Mouse (Mus musculus) spleen, adult 2 months (tissue): ENCODE measurements around the gene Fam160b1. TPM values are rescaled to one million over a fixed set of nuclear protein-coding genes. Genes with fewer than 3 reads are reported as not detected.

Source experiments
- DNase-seq, 2 experiments: peaks; one replicate each; pipeline versions ENCODE4 v3.0.0 to v3.0.0-alpha.2; 2012 to 2021; ENCODE audit warnings: low spot score in 2 of 2, low read depth in 1 of 2
- H3K27ac ChIP-seq: fragments of 200-500 bp; 2 replicates; pipeline ENCODE4 v1.5.1; 2012; ENCODE audit warnings: low read length, inconsistent platforms; ENCODE audit not compliant: insufficient read depth
- H3K27me3 ChIP-seq: fragments of 200-500 bp; 2 replicates; pipeline ENCODE4 v1.6.1; 2012; ENCODE audit warnings: mild to moderate bottlenecking, moderate library complexity, low read length, inconsistent platforms; ENCODE audit not compliant: control insufficient read depth, insufficient read depth
- H3K36me3 ChIP-seq: fragments of 200-500 bp; 2 replicates; pipeline ENCODE4 v1.6.1; 2012; ENCODE audit warnings: mild to moderate bottlenecking, low read length, inconsistent platforms; ENCODE audit not compliant: control insufficient read depth, insufficient read depth
- H3K4me1 ChIP-seq: fragments of 200-500 bp; 2 replicates; pipeline ENCODE4 v1.6.1; 2011; ENCODE audit warnings: inconsistent platforms; ENCODE audit not compliant: control insufficient read depth, insufficient read depth, insufficient read length
- H3K4me3 ChIP-seq: fragments of 200-500 bp; 2 replicates; pipeline ENCODE4 v1.5.1; 2011; ENCODE audit warnings: mild to moderate bottlenecking, inconsistent platforms; ENCODE audit not compliant: insufficient read depth, insufficient read length; ENCODE audit errors: extremely low read depth
- CTCF ChIP-seq: fragments of 200-500 bp; IDR thresholded peaks from 2 replicates; pipeline ENCODE4 v1.5.1; 2011; ENCODE audit warnings: mild to moderate bottlenecking, inconsistent platforms; ENCODE audit not compliant: insufficient read depth, insufficient read length, insufficient replicate concordance; ENCODE audit errors: extremely low read depth
- POLR2A ChIP-seq: fragments of 200-500 bp; IDR thresholded peaks from 2 replicates; pipeline ENCODE4 v1.6.1; 2011; ENCODE audit warnings: low read depth, low read length, inconsistent platforms
- WGBS: fragments of 180-500 bp; shearing (Covaris S2); methylation state at CpG from one replicate; pipeline ENCODE4 v1.1.7; 2018; 5-methylcytosine and 5-hydroxymethylcytosine counted together
- polyA plus RNA-seq: library from polyadenylated mRNA; depleted of rRNA; stranded (reverse); fragments of >200 nt; gene quantifications from 2 replicates; pipeline ENCODE4 v1.2.3, GENCODE M21; 2012

The Fam160b1 gene
- polyA plus RNA-seq, 1 experiment: 7.9 TPM

- 44% methylated on average over 12 of the region's 12 CpGs for WGBS
- DNase-seq: peak; percentile 19 to 31
- no peak overlapping the region for H3K4me3 ChIP-seq
- no peaks in the 10 kb centered on the region for H3K4me1 ChIP-seq
- no peaks in the 10 kb centered on the region for H3K27me3 ChIP-seq
- TF ChIP-seq POLR2A: no peak
- TF ChIP-seq CTCF: no peak
- no peaks in the 10 kb centered on the region for H3K36me3 ChIP-seq
- H3K27ac ChIP-seq: no peak overlapping the region
Measured at GRCm38 (mm10) chr19:57328792-57329191, 31.7 kb upstream of the Fam160b1 start.

GRCm38 (mm10) chr19:57330309-57330708, 30.2 kb upstream of the Fam160b1 start:
- TF ChIP-seq CTCF (no peak), POLR2A (no peak)
- no peak overlapping the region for H3K4me3 ChIP-seq
- H3K4me1 ChIP-seq: no peaks in the 10 kb centered on the region
- WGBS: 77% methylated on average over 11 of the region's 11 CpGs
- no peaks in the 10 kb centered on the region for H3K27me3 ChIP-seq
- DNase-seq: no peak
- no peak overlapping the region for H3K27ac ChIP-seq
- no peaks in the 10 kb centered on the region for H3K36me3 ChIP-seq

GRCm38 (mm10) chr19:57331237-57331636, 29.2 kb upstream of the Fam160b1 start:
- WGBS: 81% methylated on average over 6 of the region's 6 CpGs
- H3K27ac ChIP-seq: no peak overlapping the region
- DNase-seq: no peak
- H3K4me3 ChIP-seq: no peak overlapping the region
- no peak for TF ChIP-seq CTCF
- no peak for TF ChIP-seq POLR2A
- no peaks in the 10 kb centered on the region for H3K27me3 ChIP-seq
- no peaks in the 10 kb centered on the region for H3K36me3 ChIP-seq
- H3K4me1 ChIP-seq: no peaks in the 10 kb centered on the region

GRCm38 (mm10) chr19:57333356-57333755, 27.1 kb upstream of the Fam160b1 start:
- H3K27me3 ChIP-seq: no peaks in the 10 kb centered on the region
- TF ChIP-seq POLR2A: no peak
- TF ChIP-seq CTCF: no peak
- 89% methylated on average over 4 of the region's 4 CpGs for WGBS
- no peaks in the 10 kb centered on the region for H3K36me3 ChIP-seq
- H3K27ac ChIP-seq: no peak overlapping the region
- H3K4me3 ChIP-seq: no peak overlapping the region
- no peaks in the 10 kb centered on the region for H3K4me1 ChIP-seq
- DNase-seq: no peak

- TF ChIP-seq POLR2A: no peak
- TF ChIP-seq CTCF: no peak
- WGBS: 96% methylated on average over 8 of the region's 8 CpGs
- H3K27ac ChIP-seq: no peak overlapping the region
- H3K27me3 ChIP-seq: no peaks in the 10 kb centered on the region
- no peak for DNase-seq
- H3K36me3 ChIP-seq: no peaks in the 10 kb centered on the region
- H3K4me1 ChIP-seq: no peaks in the 10 kb centered on the region
- H3K4me3 ChIP-seq: no peak overlapping the region
Measured at GRCm38 (mm10) chr19:57335135-57335534, 25.3 kb upstream of the Fam160b1 start.

- 88% methylated on average over 13 of the region's 13 CpGs for WGBS
- Histone ChIP-seq H3K27ac (no peak overlapping the region), H3K4me3 (no peak overlapping the region), H3K4me1 (peaks cover 8% of the 10 kb centered on the region; the same call in 1 of the 2 replicates), H3K27me3 (no peaks in the 10 kb centered on the region), H3K36me3 (no peaks in the 10 kb centered on the region)
- TF ChIP-seq CTCF: no peak
- no peak for TF ChIP-seq POLR2A
- DNase-seq: no peak
Measured at GRCm38 (mm10) chr19:57339281-57339864, 21.1 kb upstream of the Fam160b1 start.

GRCm38 (mm10) chr19:57340900-57341742, 19.4 kb upstream of the Fam160b1 start:
- no peaks in the 10 kb centered on the region for H3K27me3 ChIP-seq

More at GRCm38 (mm10) chr19:57340900-57341742, 19.4 kb upstream of the Fam160b1 start:
- H3K4me1 ChIP-seq: peaks cover 8% of the 10 kb centered on the region; the same call in 1 of the 2 replicates
- no peak overlapping the region for H3K27ac ChIP-seq
- H3K36me3 ChIP-seq: no peaks in the 10 kb centered on the region
- TF ChIP-seq CTCF: no peak
- no peak for TF ChIP-seq POLR2A
- no peak for DNase-seq
- no peak overlapping the region for H3K4me3 ChIP-seq
- WGBS: 77% methylated on average over 8 of the region's 8 CpGs
